In genomic region chr13:46786836-46787235, GRCm38 (mm10) we compare ENCODE assay signal across 35 mouse cellular contexts.
"Had no signal": no experiment of that assay in that cellular context is flagged by ENCODE, and none has a peak within 500 bp of the region (broad histone marks: within the 10 kb centered on the region; RNA-seq: fewer than 3 reads in every experiment).

No protein-coding gene starts in this region.

- H3K9ac ChIP-seq: heart, embryonic 12.5 days; heart, embryonic 13.5 days; heart, embryonic 15.5 days; hindbrain, embryonic 12.5 days; hindbrain, embryonic 13.5 days; hindbrain, embryonic 14.5 days; hindbrain, embryonic 15.5 days; intestine, embryonic 15.5 days; kidney, embryonic 15.5 days had no signal

- H3K27ac ChIP-seq: heart, embryonic 10.5 days; heart, embryonic 13.5 days; heart, embryonic 15.5 days; hindbrain, embryonic 10.5 days; hindbrain, embryonic 12.5 days; hindbrain, embryonic 13.5 days; hindbrain, embryonic 14.5 days; hindbrain, embryonic 15.5 days; hindbrain, postnatal 0 days; intestine, embryonic 15.5 days; kidney, embryonic 15.5 days; kidney, postnatal 0 days; layer of hippocampus, adult 2 months had no signal

- H3K4me3 ChIP-seq: heart, embryonic 10.5 days; heart, embryonic 12.5 days; heart, embryonic 13.5 days; heart, embryonic 15.5 days; hindbrain, embryonic 10.5 days; hindbrain, embryonic 12.5 days; hindbrain, embryonic 13.5 days; hindbrain, embryonic 15.5 days; intestine, embryonic 15.5 days; kidney, embryonic 15.5 days; layer of hippocampus, adult 2 months had no signal

- ATAC-seq: hindbrain, embryonic 16.5 days; hindbrain, postnatal 0 days; inflammation-experienced regulatory T-cells, adult 6 months; intestine, embryonic 15.5 days; intestine, embryonic 16.5 days; intestine, postnatal 0 days had no signal

- H3K4me1 ChIP-seq: hindbrain, embryonic 10.5 days; hindbrain, embryonic 12.5 days; hindbrain, embryonic 13.5 days; hindbrain, embryonic 15.5 days; intestine, embryonic 15.5 days had no signal

- H3K27me3 ChIP-seq: heart, embryonic 12.5 days; heart, embryonic 13.5 days; heart, embryonic 15.5 days; hindbrain, embryonic 12.5 days; hindbrain, embryonic 13.5 days; hindbrain, embryonic 15.5 days; intestine, embryonic 15.5 days; kidney, embryonic 15.5 days had no signal

- H3K9me3 ChIP-seq: heart, embryonic 10.5 days; heart, embryonic 12.5 days; heart, embryonic 13.5 days; heart, embryonic 15.5 days; hindbrain, embryonic 10.5 days; hindbrain, embryonic 12.5 days; hindbrain, embryonic 13.5 days; hindbrain, embryonic 15.5 days; intestine, embryonic 15.5 days; kidney, embryonic 15.5 days had no signal

- H3K4me2 ChIP-seq: heart, embryonic 11.5 days; heart, embryonic 12.5 days; heart, embryonic 13.5 days; heart, embryonic 15.5 days; hindbrain, embryonic 12.5 days; hindbrain, embryonic 13.5 days; hindbrain, embryonic 14.5 days; hindbrain, embryonic 15.5 days; intestine, embryonic 15.5 days; kidney, embryonic 15.5 days had no signal

- DNase-seq: heart, postnatal 10 days; heart, postnatal 14 days; heart, postnatal 36 days; heart, postnatal 4 days; kidney, adult 11 months; kidney, adult 18-20 months; kidney, adult 2 months; kidney, adult 8-10 months; kidney, adult 9 months; kidney, postnatal 10 days; kidney, postnatal 14 days; kidney, postnatal 25 days; kidney, postnatal 36 days; kidney, postnatal 4 days; layer of hippocampus, adult 9-11 months; layer of hippocampus, postnatal 36 days had no signal
